Mouse (Mus musculus) cerebellum, adult 2 months (tissue): ENCODE measurements at regions not wholly inside any gene's neighbourhood (a gene's known extent, or its start where the extent isn't known, plus 50 kb on each side); places are given as distances from the start of the nearest gene placed in this dataset.

Experiments
- DNase-seq, 2 experiments: peaks; one replicate each; pipeline ENCODE4 v3.0.0; 2021
- H3K27ac ChIP-seq: fragments of 200-500 bp; 2 replicates; pipeline ENCODE4 v1.5.1; 2012; ENCODE audit warnings: low read length, control low read depth, inconsistent platforms; ENCODE audit not compliant: insufficient read depth
- H3K27me3 ChIP-seq: fragments of 200-500 bp; 2 replicates; pipeline ENCODE4 v1.6.1; 2012; ENCODE audit warnings: inconsistent platforms, mild to moderate bottlenecking, low read length, moderate library complexity; ENCODE audit not compliant: control insufficient read depth, insufficient read depth
- H3K4me1 ChIP-seq: fragments of 200-500 bp; 2 replicates; pipeline ENCODE4 v1.6.1; 2011; ENCODE audit warnings: low read length; ENCODE audit not compliant: control insufficient read depth, insufficient read depth
- H3K4me3 ChIP-seq: fragments of 200-500 bp; replicated peaks from 2 replicates; pipeline ENCODE3; 2011; ENCODE audit warnings: mild to moderate bottlenecking, low read depth, low read length, control low read depth; ENCODE audit not compliant: insufficient read depth
- CTCF ChIP-seq: fragments of 200-500 bp; IDR thresholded peaks from 2 replicates; pipeline ENCODE4 v1.5.1; 2011; ENCODE audit warnings: low read depth, mild to moderate bottlenecking, control low read depth, low read length, moderate library complexity, borderline replicate concordance; ENCODE audit not compliant: insufficient read depth
- POLR2A ChIP-seq: fragments of 200-500 bp; IDR thresholded peaks from 2 replicates; pipeline ENCODE4 v1.6.1; 2011; ENCODE audit warnings: low read length, control low read depth, borderline replicate concordance; ENCODE audit not compliant: insufficient read depth
- WGBS: fragments of 180-500 bp; shearing (Covaris S2); methylation state at CpG from one replicate; pipeline ENCODE4 v1.1.7; 2018; 5-methylcytosine and 5-hydroxymethylcytosine counted together

DNA sequence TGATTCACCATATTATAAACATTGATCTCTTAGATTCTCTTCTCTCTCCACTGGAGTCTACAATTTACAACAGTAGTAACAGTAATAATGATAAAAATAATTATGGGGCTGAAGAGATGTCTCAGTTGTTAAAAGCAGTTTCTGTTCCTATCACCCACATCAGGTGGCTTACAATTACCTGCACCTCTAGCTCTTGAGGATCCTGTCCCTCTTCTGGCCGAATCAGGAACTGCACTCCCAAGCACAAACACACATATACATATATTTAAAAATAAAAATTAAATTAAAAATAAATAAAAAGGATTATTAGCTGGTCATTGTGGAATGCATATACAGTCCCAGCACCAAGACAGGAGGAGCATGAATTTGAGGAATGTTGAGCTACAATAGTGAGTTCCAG, 1336.2 kb downstream of the Gm37988 start:
- no peak for TF ChIP-seq POLR2A
- TF ChIP-seq CTCF: no peak
- no peaks in the 10 kb centered on the region for H3K27me3 ChIP-seq
- H3K4me1 ChIP-seq: no peaks in the 10 kb centered on the region
- no peak for DNase-seq
- H3K4me3 ChIP-seq: no peak overlapping the region
- no peak overlapping the region for H3K27ac ChIP-seq
- WGBS: 41% methylated on average over 1 of the region's 1 CpGs

DNA sequence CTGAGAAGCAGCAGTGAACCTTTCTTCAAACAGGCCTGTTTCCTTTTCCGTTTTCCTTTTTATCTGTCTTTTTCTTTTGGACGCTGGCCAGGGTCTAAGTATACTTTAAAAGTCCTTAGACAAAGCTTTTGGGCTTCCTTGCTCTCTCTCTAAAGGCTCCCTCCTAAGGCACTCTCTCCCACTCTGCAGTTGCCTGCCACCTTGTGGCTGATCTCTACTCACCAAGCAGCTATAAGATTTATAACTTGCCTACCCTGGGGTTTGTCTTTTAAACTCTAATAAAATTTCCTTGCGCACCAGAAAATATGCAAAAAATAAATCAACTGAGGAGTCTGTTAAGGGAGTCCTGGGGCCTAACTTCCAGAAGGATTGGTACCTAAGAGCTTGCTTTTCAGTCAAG, 1344.7 kb downstream of the Gm37988 start:
- no peak for DNase-seq
- Histone ChIP-seq H3K4me3 (no peak overlapping the region), H3K27me3 (no peaks in the 10 kb centered on the region), H3K4me1 (no peaks in the 10 kb centered on the region), H3K27ac (no peak overlapping the region)
- 45% methylated on average over 3 of the region's 3 CpGs for WGBS
- TF ChIP-seq POLR2A (no peak), CTCF (no peak)
